Mouse (Mus musculus) layer of hippocampus, adult 6 months (tissue): ENCODE results near the gene Ier2. TPM values are rescaled to one million over a fixed set of nuclear protein-coding genes. Genes with fewer than 3 reads are reported as not detected.

Source experiments
- long read RNA-seq, 2 experiments: library from polyadenylated mRNA; unstranded; transcript quantifications; one replicate each; pipeline ENCODE4 v2.0.0; 2019 to 2020
- polyA plus RNA-seq: library from polyadenylated mRNA; unstranded; fragments of <200 nt; fragmentation: Nextera tagmentation; gene quantifications from 2 replicates; pipeline ENCODE4 v1.2.3, GENCODE M21; 2021

The Ier2 gene
- polyA plus RNA-seq = 23.2 and 26.5 TPM in 2 replicates
- long read RNA-seq, experiment 1, transcript Ier2-201 (1 exons, 1,522 nt) = major isoform, 45 of 45 reads
- long read RNA-seq, experiment 1, partial matches to known transcripts = 0 of 45 reads
- long read RNA-seq, experiment 1, other reads (novel, unspliced or antisense) = 0 of 45 reads
- long read RNA-seq, experiment 2, transcript Ier2-201 (1 exons, 1,522 nt) = major isoform, 129 of 129 reads
- long read RNA-seq, experiment 2, partial matches to known transcripts = 0 of 129 reads
- long read RNA-seq, experiment 2, other reads (novel, unspliced or antisense) = 0 of 129 reads

GRCm38 (mm10) chr8:84662581-84663065 lies at the start of gene Ier2:
TSS of gene Ier2 (minus strand) at chr8:84662852.

GRCm38 (mm10) chr8:84700941-84701911 lies 38.6 kb upstream of the Ier2 start, which contains the start of gene Lyl1:
TSS of gene Lyl1 (plus strand) at chr8:84701457.

GRCm38 (mm10) chr8:84687705-84688100 lies 25.1 kb upstream of the Ier2 start, which contains the start of gene Nacc1:
TSS of gene Nacc1 (minus strand) at chr8:84687862.

GRCm38 (mm10) chr8:84686191-84687002 lies 23.7 kb upstream of the Ier2 start, which contains the start of gene Trmt1:
TSS of gene Trmt1 (plus strand) at chr8:84686307.

Other genes with a start within 250 kb of the Ier2 start
- gene Trmt1, start 23.5 kb upstream of the Ier2 start, polyA plus RNA-seq = 54.1 and 61.6 TPM in 2 replicates
- 6.5 and 6.8 TPM in 2 replicates for gene Nacc1, start 25.0 kb upstream of the Ier2 start, polyA plus RNA-seq
- gene Lyl1, start 38.6 kb upstream of the Ier2 start, polyA plus RNA-seq = 1.7 and 2.2 TPM in 2 replicates
- 0.44 and 0.90 TPM in 2 replicates for gene G430095P16Rik, start 60.2 kb upstream of the Ier2 start, polyA plus RNA-seq
- gene Nfix, start 137.5 kb upstream of the Ier2 start, polyA plus RNA-seq = 211 and 265 TPM in 2 replicates
- gene Dand5, start 160.0 kb upstream of the Ier2 start, polyA plus RNA-seq = 14.6 and 16.6 TPM in 2 replicates
- gene Gadd45gip1, start 168.7 kb upstream of the Ier2 start, polyA plus RNA-seq = 36.3 and 37.5 TPM in 2 replicates
- gene Rad23a, start 177.8 kb upstream of the Ier2 start, polyA plus RNA-seq = 132 and 159 TPM in 2 replicates
- 92.3 and 126 TPM in 2 replicates for gene Calr, start 184.1 kb upstream of the Ier2 start, polyA plus RNA-seq
- gene Farsa, start 194.1 kb upstream of the Ier2 start, polyA plus RNA-seq = 21.3 and 22.2 TPM in 2 replicates
- 18.5 and 21.1 TPM in 2 replicates for gene Syce2, start 209.3 kb upstream of the Ier2 start, polyA plus RNA-seq
- gene Gcdh, start 231.1 kb upstream of the Ier2 start, polyA plus RNA-seq = 22.7 and 24.2 TPM in 2 replicates
- gene Klf1, start 239.1 kb upstream of the Ier2 start, polyA plus RNA-seq = 0.15 and 0.30 TPM in 2 replicates
- 4.5 and 6.6 TPM in 2 replicates for gene Dnase2a, start 245.7 kb upstream of the Ier2 start, polyA plus RNA-seq